Mouse (Mus musculus): ENCODE results near the gene Slc22a27.
"Not testable (repeated sequence)": the region's sequence is repeated elsewhere in the genome, so short reads cannot be mapped to it uniquely, and the experiment has no call there.

Slc22a27 gene

GRCm38 (mm10) chr19:7965927-7966326 lies at the start of gene Slc22a27:
Slc22a27 (minus strand) TSS chr19:7966027.
- DNase-seq (ENCODE audit: low spot score in 2 of 2): not testable (repeated sequence)

- DNase-seq (ENCODE audit: low spot score in 2 of 2): not testable (repeated sequence)
Measured at GRCm38 (mm10) chr19:8011596-8011995, 45.8 kb upstream of the Slc22a27 start.

- not testable (repeated sequence) for DNase-seq (ENCODE audit: low spot score in 2 of 2)
Measured at GRCm38 (mm10) chr19:8009086-8009485, 43.3 kb upstream of the Slc22a27 start.

DNA sequence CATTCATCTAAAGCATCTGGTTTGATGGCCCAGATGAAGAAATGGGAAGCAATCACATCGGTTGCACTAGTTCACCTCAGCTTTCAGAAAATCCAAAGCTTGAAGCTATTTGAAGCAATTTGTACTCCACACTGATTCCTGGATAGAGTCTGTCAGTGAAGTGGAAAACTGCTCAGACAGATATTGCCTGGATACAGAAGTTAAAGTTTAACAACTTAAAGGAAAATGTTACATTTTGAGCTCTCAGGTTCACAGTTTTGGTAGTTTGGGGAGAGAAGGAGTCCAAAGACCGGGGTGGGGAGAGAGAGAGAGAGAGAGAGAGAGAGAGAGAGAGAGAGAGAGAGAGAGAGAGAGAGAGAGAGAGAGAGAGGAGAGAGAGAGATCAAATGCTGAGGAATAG lies 2.9 kb upstream of the Slc22a27 start:
- DNase-seq (ENCODE audit: low spot score in 2 of 2): no peak

DNA sequence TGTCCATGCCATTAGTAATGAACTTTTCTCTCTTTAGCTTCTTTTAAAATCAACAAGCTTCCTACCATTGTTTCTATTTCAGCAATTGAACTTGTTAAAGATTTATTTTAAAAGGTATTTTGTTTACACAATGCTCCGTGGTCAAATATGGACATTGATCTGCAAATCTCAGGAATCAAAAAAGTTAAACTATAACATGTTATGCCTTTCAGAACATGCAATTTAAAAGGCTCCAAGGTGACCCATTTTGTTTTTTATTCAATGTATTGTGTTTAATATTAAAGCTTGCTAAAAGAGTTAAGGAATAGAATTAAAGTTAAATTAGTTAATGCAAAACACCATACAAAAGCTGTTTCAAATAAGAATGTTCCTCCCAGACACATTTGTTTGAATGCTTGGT lies 723 bp upstream of the Slc22a27 start:
- not testable (repeated sequence) for DNase-seq (ENCODE audit: low spot score in 2 of 2)

- DNase-seq (ENCODE audit: low spot score in 2 of 2): peak in 1 of 2 experiments; percentile 60
Measured at GRCm38 (mm10) chr19:7939391-7939790, 26.4 kb downstream of the Slc22a27 start.

GRCm38 (mm10) chr19:7876626-7877025 lies 89.2 kb downstream of the Slc22a27 start:
- DNase-seq (ENCODE audit: low spot score in 2 of 2): no peak

- DNase-seq (ENCODE audit: low spot score in 2 of 2): no peak
Measured at GRCm38 (mm10) chr19:7829851-7830250, 136.0 kb downstream of the Slc22a27 start.

Measured in spleen, postnatal 4 days (tissue).